Mouse (Mus musculus) gonadal fat pad, adult 2 months (tissue): ENCODE results near the gene Gm12790. TPM values are rescaled to one million over a fixed set of nuclear protein-coding genes. Genes with fewer than 3 reads are reported as not detected.
A peak's percentile ranks its signal among the peaks of the same experiment; 100 is the strongest.
"Not testable (repeated sequence)": the region's sequence is repeated elsewhere in the genome, so short reads cannot be mapped to it uniquely, and the experiment has no call there.

ENCODE experiments used
- DNase-seq: peaks from one replicate; pipeline ENCODE4 v3.0.0-alpha.2; 2012; ENCODE audit warnings: low read depth
- polyA plus RNA-seq: library from polyadenylated mRNA; depleted of rRNA; stranded (reverse); fragments of >200 nt; gene quantifications from 2 replicates; pipeline ENCODE4 v1.2.3, GENCODE M21; 2012; rRNA removed

Gm12790 gene
- polyA plus RNA-seq: not detected in 2 replicates

DNA sequence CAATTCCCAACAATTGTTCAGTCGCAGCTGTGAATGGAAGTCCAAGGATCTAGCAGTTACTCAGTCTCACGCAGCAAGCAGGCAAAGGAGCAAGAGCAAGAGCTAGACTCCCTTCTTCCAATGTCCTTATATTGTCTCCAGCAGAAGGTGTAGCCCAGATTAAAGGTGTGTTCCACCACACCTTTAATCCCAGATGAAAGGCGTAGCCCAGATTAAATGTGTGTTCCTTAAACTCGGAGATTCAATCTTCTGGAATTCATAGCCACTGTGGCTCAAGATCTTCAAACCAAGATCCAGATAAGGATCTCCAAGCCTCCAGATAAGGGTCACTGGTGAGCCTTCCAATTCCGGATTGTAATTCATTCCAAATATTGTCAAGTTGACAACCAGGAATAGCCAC lies at the start of gene Gm12790:
Gene Gm12790, minus strand, starts transcription at position 101 of the 400 bp plus-strand sequence.
- not testable (repeated sequence) for DNase-seq

DNA sequence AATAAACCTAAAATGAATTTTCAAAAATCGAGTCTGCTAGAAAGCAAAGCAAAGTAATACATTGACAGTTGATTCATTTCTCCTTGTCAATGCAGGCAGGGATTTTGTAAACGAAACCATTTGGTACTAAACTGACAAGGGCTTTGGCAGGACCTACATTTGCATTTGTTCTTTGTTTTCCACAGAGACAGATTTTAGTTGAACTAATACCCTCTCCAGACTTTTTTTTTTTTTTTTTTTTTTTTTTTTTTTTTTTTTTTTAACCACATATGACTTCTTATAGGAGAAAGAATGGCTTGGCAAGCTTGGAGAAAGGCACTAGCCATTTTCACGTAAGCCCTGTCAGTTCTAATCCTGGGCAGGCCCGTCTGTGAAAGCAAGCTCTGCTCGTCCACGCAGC lies 45.8 kb upstream of the Gm12790 start:
- no peak for DNase-seq

DNA sequence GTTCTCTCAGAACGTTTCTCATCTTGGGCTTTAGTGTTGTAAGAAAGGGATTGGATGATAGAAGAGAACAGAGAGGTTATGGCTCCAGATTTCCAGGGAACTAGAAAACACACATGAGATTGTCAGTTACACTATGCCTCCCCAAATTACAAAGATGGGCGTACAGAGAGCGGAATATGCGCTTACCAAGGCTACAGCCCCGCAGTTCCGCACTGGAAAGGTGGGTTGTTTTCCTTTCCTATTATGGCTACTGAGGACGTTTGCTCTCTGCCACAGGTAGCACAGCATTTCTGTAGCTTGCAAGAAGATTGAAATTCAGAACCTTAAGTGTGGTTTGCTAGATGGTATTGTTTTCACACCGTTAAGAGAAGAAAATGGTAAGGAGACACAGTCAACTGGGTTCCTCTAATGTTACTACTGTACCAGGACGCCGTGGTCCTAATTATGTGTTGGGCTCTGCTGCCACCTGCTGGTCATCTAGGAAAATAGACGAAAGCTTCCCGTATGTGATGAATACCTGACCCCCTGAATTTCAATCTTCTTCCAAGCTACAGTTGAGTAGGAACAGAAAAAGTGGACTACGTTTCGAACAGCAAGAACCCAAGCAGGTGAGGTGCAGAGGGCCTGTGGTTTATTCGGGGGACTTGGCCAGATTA lies 17.5 kb upstream of the Gm12790 start:
- peak; percentile 3 for DNase-seq

DNA sequence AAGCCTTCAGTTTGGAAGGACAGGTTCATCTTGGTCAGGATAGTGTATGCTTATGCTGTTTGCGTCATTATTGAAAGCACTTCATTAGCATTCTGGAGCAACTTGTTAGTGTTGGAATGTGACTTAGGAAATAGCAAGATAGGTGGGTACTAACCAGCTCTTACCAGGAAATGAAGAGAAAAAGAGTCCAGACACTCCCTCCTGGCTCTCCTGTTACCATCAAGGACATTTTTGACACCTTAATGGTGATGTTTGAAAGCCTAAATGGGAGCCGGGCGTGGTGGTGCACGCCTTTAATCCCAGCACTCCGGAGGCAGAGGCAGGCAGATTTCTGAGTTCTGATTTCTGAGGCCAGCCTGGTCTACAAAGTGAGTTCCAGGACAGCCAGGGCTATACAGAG lies 16.6 kb upstream of the Gm12790 start:
- DNase-seq: no peak

DNA sequence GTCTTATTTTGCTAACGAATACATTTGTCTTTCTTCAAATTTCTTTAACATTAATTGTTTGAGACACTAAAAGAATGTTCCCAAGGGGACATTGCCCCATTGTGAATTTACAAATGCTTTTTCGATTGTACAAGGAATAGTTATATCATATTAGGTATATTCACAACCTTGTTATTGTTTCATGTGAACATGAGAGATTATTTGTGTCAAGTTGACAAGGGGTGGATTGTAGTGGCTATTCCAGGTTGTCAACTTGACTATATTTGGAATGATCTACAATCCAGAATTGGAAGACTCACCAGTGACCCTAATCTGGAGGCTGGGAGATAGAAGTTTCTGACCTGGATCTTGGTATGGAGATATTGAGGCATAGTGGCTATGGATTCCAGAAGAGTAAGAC lies 5.5 kb upstream of the Gm12790 start, which contains the start of gene Gm12789:
Gene Gm12789, plus strand, starts transcription at position 301 of the 400 bp plus-strand sequence.
- not testable (repeated sequence) for DNase-seq

DNA sequence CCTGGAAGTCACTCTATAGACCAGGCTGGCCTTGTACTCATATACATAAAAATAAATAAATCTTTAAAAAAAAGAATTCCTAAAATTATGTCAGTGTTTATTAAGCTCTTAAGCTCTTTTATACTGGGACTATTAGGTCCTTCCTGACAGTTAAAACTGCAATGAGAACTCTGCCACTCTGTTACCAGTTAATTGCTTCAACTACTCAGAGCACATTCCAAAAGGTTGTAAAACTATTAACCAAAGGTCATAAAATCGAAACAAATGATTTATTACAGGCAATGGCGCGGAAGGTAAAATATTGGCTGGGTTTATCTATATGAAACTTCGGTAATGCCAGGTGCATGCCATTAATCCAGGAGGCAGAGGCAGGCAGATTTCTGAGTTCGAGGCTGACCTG lies 4.8 kb upstream of the Gm12790 start:
- no peak for DNase-seq

DNA sequence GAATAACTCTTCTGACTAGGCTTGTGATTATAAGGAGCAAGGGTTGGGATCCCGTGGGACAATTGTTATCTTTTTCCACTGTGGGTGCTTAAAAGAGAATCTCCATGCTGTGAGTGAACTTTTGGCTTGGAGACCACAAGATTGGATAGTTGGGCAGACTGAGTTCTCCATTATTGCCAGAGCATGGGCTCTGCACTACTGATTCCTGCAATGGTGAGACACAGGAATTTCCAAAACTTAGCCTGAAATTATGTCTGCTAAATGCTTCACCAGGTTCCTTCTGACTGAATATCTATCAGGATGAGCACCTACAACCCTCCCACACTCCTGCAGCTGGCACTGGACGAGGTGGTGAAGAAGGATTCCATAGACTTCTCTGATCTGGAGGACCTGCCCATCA lies 40.7 kb downstream of the Gm12790 start, which contains the start of gene Gm12794:
Gene Gm12794, plus strand, starts transcription at position 301 of the 400 bp plus-strand sequence.
- not testable (repeated sequence) for DNase-seq

Other genes starting within 250 kb of the Gm12790 start
- gene B020004J07Rik, start 137.0 kb downstream of the Gm12790 start, polyA plus RNA-seq: not detected in 2 replicates
- not detected in 2 replicates for gene C130073F10Rik, start 87.3 kb downstream of the Gm12790 start, polyA plus RNA-seq
- not detected in 2 replicates for gene Gm12800, start 71.9 kb downstream of the Gm12790 start, polyA plus RNA-seq
- not detected in 2 replicates for gene Gm12794, start 40.6 kb downstream of the Gm12790 start, polyA plus RNA-seq
- not detected in 2 replicates for gene Gm12789, start 5.6 kb upstream of the Gm12790 start, polyA plus RNA-seq
- 5.6 and 8.3 TPM in 2 replicates for gene Pde4b, start 106.5 kb upstream of the Gm12790 start, polyA plus RNA-seq